Comparison of ENCODE assay signal across 20 mouse cellular contexts in the genomic region with DNA sequence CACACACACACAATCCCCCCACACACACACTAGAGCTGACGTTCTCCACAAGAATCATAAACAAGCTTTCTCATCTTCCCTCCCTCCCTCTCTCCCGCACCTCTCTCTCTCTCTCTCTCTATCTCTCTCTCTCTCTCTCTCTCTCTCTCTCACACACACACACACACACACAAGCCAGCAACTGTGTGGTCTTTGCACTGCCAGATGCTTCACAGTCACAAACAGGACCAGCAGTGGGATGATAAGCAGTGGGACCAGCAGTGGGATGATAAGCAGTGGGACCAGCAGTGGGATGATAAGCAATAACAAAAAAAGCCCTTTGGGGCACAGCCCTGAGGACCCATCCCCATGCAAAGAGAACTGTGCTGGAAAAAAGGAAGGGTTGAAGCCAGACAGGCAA. TPM values are rescaled to one million over a fixed set of nuclear protein-coding genes. Genes with fewer than 3 reads are reported as not detected.
DNase-seq lines count a peak whose midpoint lies in the region; ATAC-seq and TF ChIP-seq lines count a peak whose summit lies in the region.
"Had no signal": no experiment of that assay in that cellular context is flagged by ENCODE, and none has a peak within 500 bp of the region (broad histone marks: within the 10 kb centered on the region; RNA-seq: fewer than 3 reads in every experiment).

No protein-coding gene starts in this region.

- H3K36me3 ChIP-seq in liver, embryonic 15.5 days (replicated peaks), result no peaks in the 10 kb centered on the region
- no peaks in the 10 kb centered on the region for H3K36me3 ChIP-seq in kidney, adult 2 months (ENCODE audit: control insufficient read depth, insufficient read depth, low read length)
- H3K36me3 ChIP-seq: embryonic facial prominence, embryonic 10.5 days; forebrain, embryonic 15.5 days; hindbrain, embryonic 15.5 days; limb, embryonic 13.5 days had no signal

- peaks cover 34% of the 10 kb centered on the region for H3K4me1 ChIP-seq in liver, embryonic 15.5 days (replicated peaks)
- no peaks in the 10 kb centered on the region for H3K4me1 ChIP-seq in kidney, adult 2 months (ENCODE audit: control insufficient read depth, insufficient read depth, low read length)
- H3K4me1 ChIP-seq: embryonic facial prominence, embryonic 10.5 days; forebrain, embryonic 15.5 days; hindbrain, embryonic 15.5 days; limb, embryonic 13.5 days had no signal

- peak overlapping the region; percentile 76 for H3K27ac ChIP-seq in liver, embryonic 15.5 days (replicated peaks)
- no peak overlapping the region for H3K27ac ChIP-seq in kidney, adult 2 months (ENCODE audit: insufficient read depth, low read depth, low read length)
- H3K27ac ChIP-seq: embryonic facial prominence, embryonic 10.5 days; forebrain, embryonic 15.5 days; gastrocnemius, adult 2 months; hindbrain, embryonic 15.5 days; limb, embryonic 13.5 days had no signal

- H3K27me3 ChIP-seq in liver, embryonic 15.5 days, result no peaks in the 10 kb centered on the region
- H3K27me3 ChIP-seq in kidney, adult 2 months (replicated peaks; ENCODE audit: control insufficient read depth, insufficient read depth, low read length), result no peaks in the 10 kb centered on the region
- H3K27me3 ChIP-seq: forebrain, embryonic 15.5 days; hindbrain, embryonic 15.5 days had no signal

- TF ChIP-seq CTCF in kidney, adult 2 months (conservative IDR thresholded peaks at IDR 0.05; ENCODE audit: insufficient read depth, insufficient read length, low read depth, low read length), result no peak

- peak overlapping the region; percentile 23 for H3K4me2 ChIP-seq in liver, embryonic 15.5 days
- H3K4me2 ChIP-seq: forebrain, embryonic 15.5 days; hindbrain, embryonic 15.5 days; limb, embryonic 13.5 days had no signal

- no peak overlapping the region for H3K9ac ChIP-seq in liver, embryonic 15.5 days
- H3K9ac ChIP-seq: forebrain, embryonic 15.5 days; hindbrain, embryonic 15.5 days; limb, embryonic 13.5 days had no signal

- H3K9me3 ChIP-seq in liver, embryonic 15.5 days (replicated peaks), result no peaks in the 10 kb centered on the region
- H3K9me3 ChIP-seq: embryonic facial prominence, embryonic 10.5 days; forebrain, embryonic 15.5 days; hindbrain, embryonic 15.5 days; limb, embryonic 13.5 days had no signal

- H3K4me3 ChIP-seq in liver, embryonic 15.5 days (replicated peaks), result no peak overlapping the region
- H3K4me3 ChIP-seq in kidney, adult 2 months (ENCODE audit: insufficient read depth, low read depth, low read length), result no peak overlapping the region
- H3K4me3 ChIP-seq: embryonic facial prominence, embryonic 10.5 days; erythroblast, embryonic 14.5 days; forebrain, embryonic 15.5 days; gastrocnemius, adult 2 months; hindbrain, embryonic 15.5 days; limb, embryonic 13.5 days had no signal

- peak; percentile 4 for DNase-seq in spleen, adult 12 weeks (ENCODE audit: low spot score)
- DNase-seq in spleen, adult 18-20 months, result no peak
- no peak for DNase-seq in cerebellum, adult 9-10 months
- no peak for DNase-seq in kidney, adult 2 months
- no peak for DNase-seq in lung, adult 18-20 months
- DNase-seq: cerebellum, postnatal 25 days; gastrocnemius, adult 2 months; kidney, adult 18-20 months; kidney, postnatal 36 days; layer of hippocampus, adult 9-11 months; lung, postnatal 10 days; right cerebral cortex, adult 18-20 months; thymus, postnatal 4 days had no signal

- peak; percentile 58; the same call in 1 of the 2 replicates for ATAC-seq in common myeloid progenitor, adult 5-6 weeks (replicated peaks; ENCODE audit: low read depth, poor library complexity, severe bottlenecking)
- ATAC-seq in liver, embryonic 15.5 days (ENCODE audit: insufficient read depth), result peak; percentile 98
- ATAC-seq: forebrain, embryonic 15.5 days had no signal

- TF ChIP-seq POLR2A in kidney, adult 2 months (IDR thresholded peaks at IDR 0.05; ENCODE audit: low read depth, low read length), result no peak

- WGBS in liver, embryonic 15.5 days (ENCODE audit: insufficient replicate concordance), result 25% methylated on average over 2 of the region's 2 CpGs
- 57% methylated on average over 1 of the region's 2 CpGs for WGBS in kidney, adult 2 months

RNA-seq across cellular contexts. Expression of gene Reps2, which starts 35.4 kb away (rescaled TPM):
- total RNA-seq in common myeloid progenitor, adult 5-6 weeks (2017), result 4.3 and 5.3 TPM in 2 replicates
- polyA plus RNA-seq in liver, embryonic 15.5 days (2015; fragmentation: Nextera tagmentation; extraction: Ambion mirVana), result 0.70 and 1.4 TPM in 2 replicates
- polyA plus RNA-seq in kidney, adult 2 months (2012; rRNA removed), result 8.7 and 9.5 TPM in 2 replicates
